Mouse (Mus musculus) heart, adult 8-10 months (tissue): ENCODE results near the gene Trmt1l. TPM values are rescaled to one million over a fixed set of nuclear protein-coding genes. Genes with fewer than 3 reads are reported as not detected.
"Not testable (repeated sequence)": the region's sequence is repeated elsewhere in the genome, so short reads cannot be mapped to it uniquely, and the experiment has no call there.

Experiments
- DNase-seq: peaks from one replicate; pipeline ENCODE4 v3.0.0; 2022; ENCODE audit warnings: low spot score
- total RNA-seq, 4 experiments: library from RNA; stranded (reverse); gene quantifications; 2 replicates each; pipeline ENCODE4 v1.2.4; 2022

Trmt1l gene
- total RNA-seq, result 10 to 100 TPM; 18.7 to 26.2 (median 22.6) TPM

- peak; percentile 99 for DNase-seq
Observed at GRCm38 (mm10) chr1:151428263-151429221, at the start of gene Trmt1l, which contains the start of gene Swt1. TSS of gene Trmt1l (plus strand) at chr1:151428542. TSS of gene Swt1 (minus strand) at chr1:151428455.

GRCm38 (mm10) chr1:151390029-151390428 is 38.3 kb upstream of the Trmt1l start:
- no peak for DNase-seq

- DNase-seq, result no peak
Observed at GRCm38 (mm10) chr1:151409827-151410226, 18.5 kb upstream of the Trmt1l start.

GRCm38 (mm10) chr1:151422178-151422577 is 6.2 kb upstream of the Trmt1l start:
- DNase-seq, result no peak

GRCm38 (mm10) chr1:151426947-151427600 is 1.3 kb upstream of the Trmt1l start:
- no peak for DNase-seq

- DNase-seq, result no peak
Observed at GRCm38 (mm10) chr1:151427888-151428262, 467 bp upstream of the Trmt1l start.

- no peak for DNase-seq
Observed at GRCm38 (mm10) chr1:151429316-151429715, 974 bp downstream of the Trmt1l start.

- DNase-seq, result no peak
Observed at GRCm38 (mm10) chr1:151435431-151435830, 7.1 kb downstream of the Trmt1l start.

- DNase-seq, result no peak
Observed at GRCm38 (mm10) chr1:151449866-151450265, 21.5 kb downstream of the Trmt1l start.

GRCm38 (mm10) chr1:151450851-151451250 is 22.5 kb downstream of the Trmt1l start:
- no peak for DNase-seq

- no peak for DNase-seq
Observed at GRCm38 (mm10) chr1:151451946-151452345, 23.6 kb downstream of the Trmt1l start.

GRCm38 (mm10) chr1:151457087-151457486 is 28.7 kb downstream of the Trmt1l start:
- no peak for DNase-seq

- DNase-seq, result no peak
Observed at GRCm38 (mm10) chr1:151461265-151461664, 32.9 kb downstream of the Trmt1l start.

GRCm38 (mm10) chr1:151464914-151465313 is 36.6 kb downstream of the Trmt1l start:
- no peak for DNase-seq

- DNase-seq, result no peak
Observed at GRCm38 (mm10) chr1:151466571-151466970, 38.2 kb downstream of the Trmt1l start.

GRCm38 (mm10) chr1:151471429-151471828 is 43.1 kb downstream of the Trmt1l start:
- DNase-seq, result no peak

- not testable (repeated sequence) for DNase-seq
Observed at GRCm38 (mm10) chr1:151472386-151472785, 44.0 kb downstream of the Trmt1l start.

GRCm38 (mm10) chr1:151482497-151482896 is 54.2 kb downstream of the Trmt1l start:
- no peak for DNase-seq

GRCm38 (mm10) chr1:151483568-151483967 is 55.2 kb downstream of the Trmt1l start:
- no peak for DNase-seq

- no peak for DNase-seq
Observed at GRCm38 (mm10) chr1:151484754-151485153, 56.4 kb downstream of the Trmt1l start.

GRCm38 (mm10) chr1:151489806-151490205 is 61.5 kb downstream of the Trmt1l start:
- no peak for DNase-seq

- no peak for DNase-seq
Observed at GRCm38 (mm10) chr1:151492419-151492818, 64.1 kb downstream of the Trmt1l start.

GRCm38 (mm10) chr1:151493826-151494225 is 65.5 kb downstream of the Trmt1l start:
- DNase-seq, result no peak
